Mouse (Mus musculus): ENCODE measurements at regions not wholly inside any gene's neighbourhood (a gene's known extent, or its start where the extent isn't known, plus 50 kb on each side); places are given as distances from the start of the nearest gene placed in this dataset.

GRCm38 (mm10) chr7:74687303-74688115, 132.9 kb upstream of the Slco3a1 start:
- DNase-seq, result no peak

- DNase-seq, result peak; percentile 57
These were observed 129.4 kb upstream of the Slco3a1 start for GRCm38 (mm10) chr7:74683979-74684378.

- no peak for DNase-seq
These were observed 119.2 kb upstream of the Slco3a1 start for GRCm38 (mm10) chr7:74673626-74674295.

GRCm38 (mm10) chr7:74669110-74669509, 114.5 kb upstream of the Slco3a1 start:
- DNase-seq, result no peak

GRCm38 (mm10) chr7:74667106-74667505, 112.5 kb upstream of the Slco3a1 start:
- no peak for DNase-seq

GRCm38 (mm10) chr7:74663820-74664219, 109.2 kb upstream of the Slco3a1 start:
- no peak for DNase-seq

- DNase-seq, result peak; percentile 58
These were observed 92.7 kb upstream of the Slco3a1 start for GRCm38 (mm10) chr7:74647310-74647709.

GRCm38 (mm10) chr7:74640171-74640570, 85.6 kb upstream of the Slco3a1 start:
- DNase-seq, result no peak

GRCm38 (mm10) chr7:74632217-74632616, 77.6 kb upstream of the Slco3a1 start:
- no peak for DNase-seq

GRCm38 (mm10) chr7:74628799-74629468, 74.4 kb upstream of the Slco3a1 start:
- DNase-seq, result no peak
